Mouse (Mus musculus): ENCODE measurements at regions not wholly inside any gene's neighbourhood (a gene's known extent, or its start where the extent isn't known, plus 50 kb on each side); places are given as distances from the start of the nearest gene placed in this dataset.

- Histone ChIP-seq H3K4me1 (no peaks in the 10 kb centered on the region), H3K27me3 (replicated peaks) (no peaks in the 10 kb centered on the region), H3K36me3 (replicated peaks; ENCODE audit: low read length) (no peaks in the 10 kb centered on the region), H3K9me3 (no peaks in the 10 kb centered on the region), H3K4me3 (replicated peaks) (no peak overlapping the region)
- TF ChIP-seq GATA1 (IDR thresholded peaks at IDR 0.05; ENCODE audit: borderline replicate concordance, low read length) (no peak), FLI1 (IDR thresholded peaks at IDR 0.05; ENCODE audit: low read length) (no peak)
Measured at GRCm38 (mm10) chr12:33592431-33592911, 163.0 kb downstream of the Twistnb start.

- no peaks in the 10 kb centered on the region for H3K9me3 ChIP-seq
- H3K27me3 ChIP-seq (replicated peaks): no peaks in the 10 kb centered on the region
- H3K4me3 ChIP-seq (replicated peaks): no peak overlapping the region
- no peaks in the 10 kb centered on the region for H3K4me1 ChIP-seq
- TF ChIP-seq FLI1 (IDR thresholded peaks at IDR 0.05; ENCODE audit: low read length): no peak
- TF ChIP-seq GATA1 (IDR thresholded peaks at IDR 0.05; ENCODE audit: borderline replicate concordance, low read length): no peak
- H3K36me3 ChIP-seq (replicated peaks; ENCODE audit: low read length): no peaks in the 10 kb centered on the region
Measured at GRCm38 (mm10) chr12:33592938-33593337, 163.5 kb downstream of the Twistnb start.

DNA sequence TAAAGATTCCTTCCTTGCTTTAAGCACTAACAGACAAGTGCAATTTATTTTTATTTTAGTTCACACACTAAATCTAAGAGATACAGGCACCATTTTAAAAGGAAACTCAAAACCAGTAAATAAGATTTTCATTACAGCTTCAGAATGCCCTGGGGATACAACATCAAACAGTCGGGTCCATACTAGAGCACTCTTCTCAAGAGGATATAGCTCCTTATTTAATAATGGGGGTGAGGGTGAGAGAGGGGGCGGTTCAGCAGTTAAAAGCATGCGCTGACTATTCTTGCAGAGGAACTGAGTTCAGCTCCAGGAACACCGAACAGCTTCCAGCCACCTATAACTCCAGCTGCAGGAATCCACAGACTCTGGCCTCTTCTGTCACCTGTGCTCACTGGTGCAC lies 164.2 kb downstream of the Twistnb start:
- Histone ChIP-seq H3K9me3 (no peaks in the 10 kb centered on the region), H3K36me3 (replicated peaks; ENCODE audit: low read length) (no peaks in the 10 kb centered on the region), H3K4me1 (no peaks in the 10 kb centered on the region), H3K27me3 (replicated peaks) (no peaks in the 10 kb centered on the region), H3K4me3 (replicated peaks) (no peak overlapping the region)
- TF ChIP-seq FLI1 (IDR thresholded peaks at IDR 0.05; ENCODE audit: low read length): no peak
- no peak for TF ChIP-seq GATA1 (IDR thresholded peaks at IDR 0.05; ENCODE audit: borderline replicate concordance, low read length)

DNA sequence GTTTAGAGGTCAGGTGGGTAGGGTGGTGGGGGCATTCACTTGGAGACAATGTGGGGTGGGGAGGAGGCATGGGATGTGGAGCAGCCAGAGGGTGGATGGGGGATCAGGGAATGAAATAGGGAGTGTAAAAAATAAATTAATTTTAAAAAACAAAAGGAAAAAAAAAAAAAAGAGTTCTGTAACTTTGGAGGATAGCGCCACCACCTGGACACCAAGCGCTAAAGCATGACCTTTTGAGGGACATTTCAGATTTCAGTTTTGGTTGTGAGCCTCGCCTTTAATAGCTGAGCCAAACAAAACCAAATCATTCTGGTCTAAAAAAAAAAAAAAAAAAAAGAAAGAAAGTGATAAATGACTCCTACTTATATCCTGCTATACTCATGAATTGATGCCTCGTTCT lies 176.0 kb downstream of the Twistnb start:
- Histone ChIP-seq H3K4me1 (no peaks in the 10 kb centered on the region), H3K36me3 (replicated peaks; ENCODE audit: low read length) (no peaks in the 10 kb centered on the region), H3K9me3 (no peaks in the 10 kb centered on the region), H3K4me3 (replicated peaks) (no peak overlapping the region), H3K27me3 (replicated peaks) (no peaks in the 10 kb centered on the region)
- TF ChIP-seq FLI1 (IDR thresholded peaks at IDR 0.05; ENCODE audit: low read length) (no peak), GATA1 (IDR thresholded peaks at IDR 0.05; ENCODE audit: borderline replicate concordance, low read length) (no peak)

DNA sequence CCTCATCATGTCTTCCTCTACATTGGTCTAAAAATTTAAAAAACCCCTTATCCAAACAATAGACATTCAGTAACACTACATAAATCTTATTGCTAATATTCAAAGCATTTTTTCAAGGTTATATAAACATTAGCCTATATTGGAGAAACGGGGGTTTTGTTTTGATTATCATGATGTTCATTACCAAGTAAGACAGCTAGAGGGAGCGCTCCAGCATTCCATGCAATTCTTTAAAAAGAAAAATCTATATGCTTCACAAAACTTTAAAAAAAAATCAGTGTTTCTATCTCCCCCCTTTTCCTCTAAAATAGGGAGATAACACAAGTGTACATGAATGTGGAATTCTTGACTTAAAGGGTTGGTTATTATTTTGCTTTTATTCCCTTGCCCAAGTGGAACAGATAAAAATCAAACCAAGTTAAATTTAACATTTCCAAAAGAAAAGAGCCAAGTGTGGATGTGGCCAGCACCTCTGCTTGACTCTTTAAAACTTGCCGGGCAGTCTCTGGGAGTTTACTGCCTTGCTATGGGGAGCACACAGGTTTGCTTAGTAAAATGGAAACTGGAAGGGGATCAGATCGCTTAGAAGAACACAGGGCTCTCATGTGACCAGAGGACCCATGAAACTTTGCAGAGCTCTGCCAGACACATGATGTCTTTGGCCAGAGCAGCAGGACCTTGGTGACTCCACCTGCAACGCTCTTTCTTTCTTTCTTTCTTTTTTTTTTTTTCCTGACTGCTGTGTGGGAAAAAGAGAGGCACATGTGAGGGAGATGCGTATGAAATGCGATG lies 178.6 kb downstream of the Twistnb start:
- Histone ChIP-seq H3K27me3 (replicated peaks) (no peaks in the 10 kb centered on the region), H3K4me3 (replicated peaks) (no peak overlapping the region), H3K36me3 (replicated peaks; ENCODE audit: low read length) (no peaks in the 10 kb centered on the region), H3K4me1 (no peaks in the 10 kb centered on the region), H3K9me3 (no peaks in the 10 kb centered on the region)
- TF ChIP-seq GATA1 (IDR thresholded peaks at IDR 0.05; ENCODE audit: borderline replicate concordance, low read length): no peak
- TF ChIP-seq FLI1 (IDR thresholded peaks at IDR 0.05; ENCODE audit: low read length): no peak

GRCm38 (mm10) chr12:33612378-33612777 lies 182.9 kb downstream of the Twistnb start:
- H3K36me3 ChIP-seq (replicated peaks; ENCODE audit: low read length): no peaks in the 10 kb centered on the region
- no peaks in the 10 kb centered on the region for H3K4me1 ChIP-seq
- TF ChIP-seq GATA1 (IDR thresholded peaks at IDR 0.05; ENCODE audit: borderline replicate concordance, low read length): no peak
- TF ChIP-seq FLI1 (IDR thresholded peaks at IDR 0.05; ENCODE audit: low read length): no peak
- no peaks in the 10 kb centered on the region for H3K9me3 ChIP-seq
- H3K27me3 ChIP-seq (replicated peaks): no peaks in the 10 kb centered on the region
- H3K4me3 ChIP-seq (replicated peaks): no peak overlapping the region

GRCm38 (mm10) chr12:33620391-33620790 lies 191.0 kb downstream of the Twistnb start:
- Histone ChIP-seq H3K4me1 (no peaks in the 10 kb centered on the region), H3K36me3 (replicated peaks; ENCODE audit: low read length) (no peaks in the 10 kb centered on the region), H3K27me3 (replicated peaks) (no peaks in the 10 kb centered on the region), H3K4me3 (replicated peaks) (no peak overlapping the region), H3K9me3 (no peaks in the 10 kb centered on the region)
- no peak for TF ChIP-seq FLI1 (IDR thresholded peaks at IDR 0.05; ENCODE audit: low read length)
- TF ChIP-seq GATA1 (IDR thresholded peaks at IDR 0.05; ENCODE audit: borderline replicate concordance, low read length): no peak

- peaks cover 5% of the 10 kb centered on the region; the same call in 1 of the 2 replicates for H3K9me3 ChIP-seq
- no peaks in the 10 kb centered on the region for H3K4me1 ChIP-seq
- TF ChIP-seq GATA1 (IDR thresholded peaks at IDR 0.05; ENCODE audit: borderline replicate concordance, low read length) (no peak), FLI1 (IDR thresholded peaks at IDR 0.05; ENCODE audit: low read length) (no peak)
- no peak overlapping the region for H3K4me3 ChIP-seq (replicated peaks)
- H3K36me3 ChIP-seq (replicated peaks; ENCODE audit: low read length): no peaks in the 10 kb centered on the region
- H3K27me3 ChIP-seq (replicated peaks): no peaks in the 10 kb centered on the region
Measured at GRCm38 (mm10) chr12:33626092-33626882, 196.9 kb downstream of the Twistnb start.

DNA sequence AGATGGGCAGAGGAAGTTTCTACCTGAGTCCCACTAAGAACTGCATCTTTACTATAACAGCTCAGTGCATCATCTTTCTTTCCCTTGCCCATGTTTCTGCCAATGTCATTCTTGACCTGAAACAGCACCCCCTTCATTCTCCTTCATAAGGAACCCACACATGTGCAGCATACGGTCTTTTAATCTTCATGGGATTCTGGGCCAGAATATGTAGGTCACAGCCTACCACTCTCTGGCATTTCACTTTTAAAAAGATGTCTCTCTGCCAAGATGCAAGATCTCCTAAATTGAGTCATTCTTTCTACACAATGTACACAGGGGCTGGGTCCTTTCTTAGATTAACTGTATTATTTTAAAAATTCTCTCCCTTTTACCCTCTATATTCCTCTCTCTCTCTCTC lies 223.2 kb downstream of the Twistnb start:
- Histone ChIP-seq H3K4me1 (no peaks in the 10 kb centered on the region), H3K27me3 (replicated peaks) (no peaks in the 10 kb centered on the region), H3K4me3 (replicated peaks) (no peak overlapping the region), H3K9me3 (no peaks in the 10 kb centered on the region), H3K36me3 (replicated peaks; ENCODE audit: low read length) (no peaks in the 10 kb centered on the region)
- TF ChIP-seq FLI1 (IDR thresholded peaks at IDR 0.05; ENCODE audit: low read length) (no peak), GATA1 (IDR thresholded peaks at IDR 0.05; ENCODE audit: borderline replicate concordance, low read length) (no peak)

GRCm38 (mm10) chr12:33675508-33675907 lies 246.1 kb downstream of the Twistnb start:
- H3K4me3 ChIP-seq (replicated peaks): no peak overlapping the region
- H3K27me3 ChIP-seq (replicated peaks): no peaks in the 10 kb centered on the region
- no peaks in the 10 kb centered on the region for H3K9me3 ChIP-seq
- TF ChIP-seq FLI1 (IDR thresholded peaks at IDR 0.05; ENCODE audit: low read length) (no peak), GATA1 (IDR thresholded peaks at IDR 0.05; ENCODE audit: borderline replicate concordance, low read length) (no peak)
- no peaks in the 10 kb centered on the region for H3K36me3 ChIP-seq (replicated peaks; ENCODE audit: low read length)
- no peaks in the 10 kb centered on the region for H3K4me1 ChIP-seq
